Mouse (Mus musculus) embryo, embryonic 10.5 days (tissue): ENCODE results near the gene Lhfpl2.
"Not testable (repeated sequence)": the region's sequence is repeated elsewhere in the genome, so short reads cannot be mapped to it uniquely, and the experiment has no call there.

ENCODE experiments used
- DNase-seq: peaks from one replicate; pipeline ENCODE4 v3.0.0-alpha.2; 2015; ENCODE audit warnings: low spot score

Gene Lhfpl2

DNA sequence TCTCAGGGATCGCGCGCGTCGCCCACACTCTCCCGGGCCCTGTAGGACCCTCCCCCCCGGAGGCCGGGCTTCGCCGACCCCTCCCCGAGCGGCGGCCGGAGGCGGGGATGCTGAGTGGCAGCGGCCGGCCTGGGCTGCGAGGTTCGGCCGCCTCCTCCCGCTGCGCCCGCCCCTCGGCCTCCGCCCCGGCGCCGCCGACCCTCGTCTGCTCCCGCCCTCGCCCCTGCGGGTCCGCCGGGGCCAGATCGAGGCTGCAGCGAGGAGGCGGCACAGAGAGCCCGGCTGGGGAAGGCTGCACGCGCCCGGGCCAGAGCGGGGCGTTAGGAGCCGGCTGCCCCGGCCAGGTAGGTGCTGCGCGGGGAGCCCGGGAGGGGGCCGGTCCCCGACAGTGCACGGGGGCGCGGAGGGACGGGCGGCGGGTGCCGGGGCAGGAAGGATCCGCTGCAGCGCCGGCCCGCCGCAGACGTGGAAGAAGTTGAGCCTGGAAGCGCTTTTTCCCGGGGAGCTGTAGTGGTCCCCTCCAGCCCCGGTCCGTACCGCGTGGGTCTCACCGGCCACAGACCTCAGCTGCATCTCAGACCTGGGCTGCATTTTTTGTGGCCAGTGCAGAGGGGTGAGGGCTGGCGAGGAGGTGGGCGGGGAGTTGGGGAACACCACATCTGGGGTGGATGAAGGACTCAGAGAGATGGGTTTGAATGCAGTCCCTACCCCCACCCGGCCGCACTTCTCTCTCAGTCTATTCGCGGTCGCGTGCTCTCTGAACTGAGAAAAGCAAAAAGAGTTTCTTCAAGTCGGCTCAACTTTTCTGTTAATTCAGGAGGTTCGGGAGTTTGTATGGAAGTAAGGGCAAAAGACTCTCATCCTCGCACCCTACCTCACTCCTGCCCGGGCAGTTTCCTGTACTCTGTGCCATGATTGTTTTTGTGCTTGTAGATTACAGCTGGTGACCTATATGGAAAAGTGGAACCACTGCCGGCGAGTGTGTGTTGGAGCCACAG lies at the start of gene Lhfpl2:
Gene Lhfpl2, plus strand, starts transcription at position 234 of the 998 bp plus-strand sequence.
- DNase-seq: peak; percentile 84

- DNase-seq: no peak
Observed at GRCm38 (mm10) chr13:94011996-94012575, 45.5 kb upstream of the Lhfpl2 start.

DNA sequence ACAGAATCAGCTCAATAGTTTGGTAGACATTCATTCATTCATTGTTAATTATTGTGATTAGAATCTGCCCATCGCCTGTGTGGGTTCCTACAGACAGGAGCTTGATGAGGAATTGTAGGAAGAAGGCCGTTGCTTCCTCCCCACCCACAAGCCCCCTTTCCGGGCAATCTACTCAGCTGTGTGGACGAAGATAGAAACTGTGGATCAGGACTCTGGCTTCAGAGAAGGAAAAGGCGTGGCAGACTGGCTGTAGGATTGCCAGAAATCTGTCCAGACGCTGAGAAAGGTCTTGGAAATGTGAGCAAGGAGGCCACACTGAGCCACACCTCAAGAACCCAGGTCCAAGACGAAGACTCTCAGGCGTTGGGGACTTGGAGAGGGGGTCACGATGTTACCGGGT lies 43.6 kb upstream of the Lhfpl2 start:
- no peak for DNase-seq

- DNase-seq: not testable (repeated sequence)
Observed at GRCm38 (mm10) chr13:94024575-94024974, 33.0 kb upstream of the Lhfpl2 start.

- no peak for DNase-seq
Observed at GRCm38 (mm10) chr13:94029147-94029546, 28.4 kb upstream of the Lhfpl2 start.

GRCm38 (mm10) chr13:94030551-94030950 lies 27.0 kb upstream of the Lhfpl2 start:
- DNase-seq: no peak

DNA sequence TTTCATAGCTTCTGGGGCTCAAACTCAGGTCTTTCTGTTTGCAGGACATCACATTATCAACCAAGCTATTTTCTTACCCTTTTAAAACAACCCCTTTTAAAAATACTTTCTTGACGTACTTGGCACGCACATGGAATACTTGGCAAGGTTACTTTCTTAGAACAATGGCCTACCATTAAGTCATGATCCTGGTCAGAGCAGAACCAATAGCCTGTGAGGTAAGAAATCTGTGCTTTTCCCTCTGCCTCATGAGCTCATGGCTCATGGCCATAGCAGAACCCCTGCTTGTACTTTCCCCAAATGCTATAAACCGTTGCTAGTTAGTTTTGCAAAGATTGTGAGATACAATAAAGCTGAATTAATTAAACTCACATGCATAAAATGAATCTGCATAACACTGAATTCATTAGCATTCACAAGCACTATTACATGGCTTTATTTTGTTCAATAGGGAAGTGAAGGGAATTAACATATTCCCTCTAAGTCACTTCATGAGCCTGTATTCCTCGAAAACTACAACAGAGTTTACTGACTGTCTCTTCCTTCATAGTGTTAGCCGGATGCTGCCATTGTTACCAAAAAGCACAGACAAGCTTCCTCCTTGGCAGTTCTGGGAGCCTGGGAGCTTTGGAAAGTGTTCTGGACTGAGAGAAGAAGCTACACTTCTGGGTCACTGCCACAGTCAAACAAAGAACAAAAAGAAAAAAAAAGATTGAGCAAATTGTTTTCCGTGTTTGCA lies 20.1 kb upstream of the Lhfpl2 start:
- no peak for DNase-seq

DNA sequence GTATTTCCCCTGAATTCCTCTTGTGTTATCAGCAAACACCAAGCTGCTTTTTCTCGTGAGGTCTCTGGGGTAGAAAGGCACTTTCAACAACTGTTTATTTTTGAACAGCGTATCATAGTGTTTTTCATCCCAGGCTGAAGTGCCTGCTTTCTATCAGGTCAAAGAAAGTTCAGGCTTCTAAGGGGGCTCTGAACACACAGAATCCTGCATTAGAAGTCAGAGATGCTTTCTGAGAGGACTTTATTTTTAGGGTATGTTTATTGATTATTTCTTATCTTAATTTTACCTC lies 19.6 kb upstream of the Lhfpl2 start:
- no peak for DNase-seq

DNA sequence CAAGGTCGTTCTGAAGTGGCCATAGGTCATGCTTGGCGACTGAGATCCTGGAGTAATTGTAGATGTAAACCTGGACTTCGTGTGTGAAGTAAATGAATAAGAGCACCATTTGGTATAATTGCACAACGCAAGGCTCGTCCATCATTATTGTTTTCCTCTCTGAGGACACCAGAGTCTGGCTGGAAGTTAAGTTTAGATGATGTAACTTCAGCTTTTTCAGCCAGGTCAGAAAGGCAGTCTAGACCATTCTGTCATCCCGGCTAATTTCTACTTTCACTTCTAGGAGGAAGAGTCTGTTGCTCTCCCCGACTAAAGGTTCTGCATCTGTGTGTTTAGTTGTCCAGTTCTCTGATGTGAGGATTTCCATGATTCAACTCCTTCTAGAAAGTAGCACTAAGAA lies 7.6 kb upstream of the Lhfpl2 start:
- no peak for DNase-seq

DNA sequence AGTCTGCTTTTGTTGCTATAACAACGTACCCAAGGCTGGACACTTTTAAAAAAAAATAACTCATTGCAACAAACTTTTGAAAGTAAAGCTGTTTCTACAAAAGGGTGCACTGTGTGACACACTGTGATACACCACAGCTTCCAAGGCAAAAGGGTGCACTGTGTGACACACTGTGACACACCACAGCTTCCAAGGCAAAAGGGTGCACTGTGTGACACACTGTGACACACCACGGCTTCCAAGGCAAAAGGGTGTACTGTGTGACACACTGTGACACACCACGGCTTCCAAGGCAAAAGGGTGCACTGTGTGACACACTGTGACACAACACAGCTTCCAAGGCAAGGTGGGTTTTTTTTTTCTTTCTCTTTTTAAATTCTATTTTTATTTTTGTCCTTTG lies 6.8 kb upstream of the Lhfpl2 start:
- no peak for DNase-seq

GRCm38 (mm10) chr13:94057036-94057562 lies 497 bp upstream of the Lhfpl2 start:
- peak; percentile 69 for DNase-seq

- no peak for DNase-seq
Observed at GRCm38 (mm10) chr13:94058642-94059222, 1.1 kb downstream of the Lhfpl2 start.

DNA sequence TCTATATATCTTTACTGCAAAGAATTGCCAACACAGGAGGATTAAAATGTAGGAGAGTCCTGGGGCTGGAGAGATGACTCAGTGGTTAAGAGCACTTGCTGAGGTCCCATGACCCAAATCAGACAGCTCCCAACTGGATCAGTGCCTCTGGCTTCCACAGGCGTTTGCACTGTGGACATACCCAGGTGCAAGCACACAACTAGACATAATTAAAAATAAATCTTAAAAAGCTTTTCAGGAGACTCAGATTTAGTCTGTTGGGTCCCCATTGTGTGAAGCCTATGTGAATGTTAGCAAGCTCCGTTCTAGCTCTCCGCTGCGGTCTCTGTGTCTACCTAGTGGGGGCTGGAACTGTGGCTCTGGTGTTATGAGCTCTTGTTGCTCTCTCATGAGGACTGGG lies 1.8 kb downstream of the Lhfpl2 start:
- no peak for DNase-seq

DNA sequence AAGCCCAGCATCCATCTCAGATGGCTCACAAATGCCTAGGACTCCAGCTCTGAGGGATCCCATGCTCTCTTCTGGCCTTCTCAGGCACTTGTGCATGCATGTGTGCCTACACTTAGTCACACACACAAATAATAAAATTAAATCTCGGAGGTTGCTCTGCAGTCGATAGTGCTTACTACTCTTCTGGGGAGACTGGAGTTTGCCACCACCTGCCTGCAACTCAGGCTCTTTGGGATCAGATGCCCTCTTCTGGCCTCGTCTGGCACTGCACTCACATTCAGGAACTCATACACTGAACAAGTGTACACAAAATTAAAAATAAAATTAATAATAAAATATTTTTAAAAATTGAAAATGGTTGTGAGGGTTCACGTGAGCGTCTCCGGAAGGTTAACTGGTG lies 2.2 kb downstream of the Lhfpl2 start:
- no peak for DNase-seq

- DNase-seq: no peak
Observed at GRCm38 (mm10) chr13:94060461-94060860, 2.9 kb downstream of the Lhfpl2 start.

DNA sequence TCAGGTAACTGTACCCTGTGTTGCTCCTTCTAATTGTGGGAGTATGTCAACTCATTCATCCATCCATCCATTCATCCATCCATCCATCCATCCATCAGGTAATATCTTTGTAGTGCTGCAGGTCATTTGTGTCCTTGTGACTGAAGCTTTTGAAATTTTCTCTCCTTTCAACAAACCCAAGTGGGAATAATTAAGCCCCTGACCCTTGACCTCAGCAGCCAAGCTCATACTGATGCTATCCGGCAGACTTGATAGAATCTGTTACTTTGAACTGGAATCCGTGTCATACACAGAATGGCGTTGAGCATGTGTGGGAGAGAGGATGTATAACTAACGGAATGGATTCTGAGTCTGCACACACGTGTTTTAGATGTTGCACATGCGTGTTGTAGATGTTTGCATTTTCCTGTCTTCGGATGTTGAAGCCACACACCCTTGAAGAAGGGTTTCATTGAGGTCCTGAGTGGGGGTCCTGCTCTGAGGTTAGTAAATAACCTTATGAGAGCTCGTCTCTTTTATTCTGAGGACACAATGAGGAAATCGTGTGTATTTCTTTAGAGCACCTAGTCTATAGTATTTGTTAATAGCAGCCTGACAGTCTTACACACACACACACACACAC lies 3.8 kb downstream of the Lhfpl2 start:
- peak; percentile 67 for DNase-seq

DNA sequence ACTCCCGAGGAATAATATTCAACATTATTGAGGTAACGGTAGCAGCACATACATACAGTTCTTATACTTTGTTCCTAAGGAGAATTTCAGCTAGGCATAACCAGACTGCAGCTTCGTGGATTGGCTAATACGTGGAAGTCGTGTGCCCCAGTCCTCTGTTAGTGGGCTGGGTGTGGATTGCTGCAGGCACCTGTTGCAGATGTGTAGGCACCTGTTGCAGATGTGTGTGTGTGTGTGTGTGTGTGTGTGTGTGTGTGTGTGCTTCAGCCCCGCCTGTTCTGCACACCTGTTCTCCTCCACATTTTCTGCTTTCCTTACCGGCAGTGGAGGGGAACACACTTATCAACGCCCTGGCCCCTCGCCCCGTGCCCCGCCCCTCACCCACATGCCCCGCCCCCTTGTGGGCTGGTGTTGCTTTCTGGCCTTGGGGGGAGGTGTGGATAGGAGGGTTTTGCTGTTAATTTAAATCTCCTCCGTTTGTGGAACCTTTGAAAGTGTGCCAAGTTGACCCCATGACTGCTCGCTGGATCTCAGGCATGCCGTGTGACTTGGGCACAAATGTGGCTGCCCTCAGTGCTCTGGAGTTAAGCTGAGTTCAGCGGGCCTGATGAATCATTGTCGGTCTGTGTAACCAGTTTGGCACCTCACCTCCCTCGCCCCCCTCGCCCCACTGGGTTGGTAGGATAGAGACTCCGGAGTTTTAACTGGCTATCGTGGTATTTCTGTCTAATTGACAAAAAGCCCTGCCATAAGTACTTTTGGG lies 4.9 kb downstream of the Lhfpl2 start:
- no peak for DNase-seq

GRCm38 (mm10) chr13:94063156-94063555 lies 5.6 kb downstream of the Lhfpl2 start:
- DNase-seq: no peak

GRCm38 (mm10) chr13:94064571-94064970 lies 7.0 kb downstream of the Lhfpl2 start:
- peak; percentile 64 for DNase-seq

DNA sequence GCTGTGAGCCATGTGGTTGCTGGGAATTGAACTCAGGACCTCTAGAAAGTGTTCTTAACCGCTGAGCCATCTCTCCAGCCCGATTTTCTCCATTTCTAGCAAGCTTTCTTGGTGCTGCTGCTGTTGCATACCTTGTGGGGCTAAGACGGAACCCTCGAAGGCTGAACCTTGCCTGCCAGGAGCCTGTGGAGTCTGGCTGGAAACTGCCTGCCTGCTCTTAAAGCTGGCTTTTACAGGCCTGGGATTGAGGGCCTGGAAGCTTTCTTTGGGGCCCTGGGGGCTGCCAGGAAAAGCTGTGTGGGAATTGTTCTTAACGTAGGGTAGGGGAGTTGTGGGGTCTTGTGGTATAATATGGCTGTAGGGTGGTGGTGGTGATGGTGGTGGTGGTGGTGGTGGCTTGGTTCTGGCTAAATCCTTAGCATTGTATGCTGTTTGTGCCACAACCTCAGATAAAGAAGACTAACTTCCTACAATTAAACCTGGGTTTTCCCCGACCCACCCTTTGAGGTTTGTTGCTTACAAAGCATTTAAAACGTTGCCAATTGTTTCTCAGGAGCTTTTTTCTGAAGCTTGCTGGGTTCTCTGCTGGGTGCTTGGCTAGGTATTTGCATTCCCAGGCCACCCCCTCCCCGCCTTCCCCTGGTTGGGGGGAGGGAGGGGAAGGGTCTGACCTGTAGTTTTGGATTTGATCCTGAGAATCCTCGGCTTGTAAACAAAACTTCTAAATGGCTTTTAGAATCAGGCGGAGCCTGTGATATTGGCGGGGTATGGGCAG lies 7.9 kb downstream of the Lhfpl2 start:
- DNase-seq: no peak
